Mouse (Mus musculus) heart, postnatal 0 days (tissue): ENCODE measurements around the gene Cc2d1b.

Experiments
- CTCF ChIP-seq: IDR thresholded peaks from 2 replicates; pipeline ENCODE4 v1.5.1; 2016; ENCODE audit warnings: antibody characterized with exemption, control low read depth, low read depth
- EP300 ChIP-seq: IDR thresholded peaks from 2 replicates; pipeline ENCODE4 v1.6.1; 2016; ENCODE audit warnings: antibody characterized with exemption, low read depth

DNA sequence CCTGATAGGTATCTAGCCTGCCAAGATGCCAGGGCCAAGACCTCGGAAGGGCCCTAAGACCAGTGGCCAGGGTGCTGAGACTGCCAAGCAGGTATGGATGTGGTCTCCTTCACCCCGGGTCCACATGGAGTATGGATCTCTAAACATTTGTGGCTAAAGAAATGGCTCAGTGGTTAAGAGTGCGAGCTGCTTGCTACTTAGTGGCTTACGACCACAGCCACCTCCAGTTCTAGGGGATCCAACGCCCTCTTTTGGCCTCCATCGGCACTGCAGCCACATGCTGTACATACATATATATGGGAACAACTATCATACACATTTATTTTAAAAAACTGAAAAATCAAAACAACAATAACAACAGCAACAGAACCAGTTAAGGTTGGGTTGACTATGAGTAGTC is 1.8 kb downstream of the Cc2d1b start:
- TF ChIP-seq EP300, result no peak
- no peak for TF ChIP-seq CTCF
